Mouse (Mus musculus) olfactory bulb, adult 2 months (tissue): ENCODE results near the gene Frmd4a. TPM values are rescaled to one million over a fixed set of nuclear protein-coding genes. Genes with fewer than 3 reads are reported as not detected.

ENCODE experiments used
- H3K27ac ChIP-seq: fragments of 200-500 bp; 2 replicates; pipeline ENCODE4 v1.5.1; 2012; ENCODE audit warnings: low read depth, low read length; ENCODE audit not compliant: insufficient read depth
- H3K4me1 ChIP-seq: fragments of 200-500 bp; 2 replicates; pipeline ENCODE4 v1.6.1; 2012; ENCODE audit warnings: low read length; ENCODE audit not compliant: control insufficient read depth, insufficient read depth
- H3K4me3 ChIP-seq: fragments of 200-500 bp; 2 replicates; pipeline ENCODE4 v1.5.1; 2012; ENCODE audit warnings: mild to moderate bottlenecking, low read depth, low read length, moderate library complexity; ENCODE audit not compliant: insufficient read depth
- CTCF ChIP-seq: fragments of 200-500 bp; IDR thresholded peaks from 2 replicates; pipeline ENCODE4 v1.5.1; 2012; ENCODE audit warnings: low read depth, mild to moderate bottlenecking, low read length, moderate library complexity; ENCODE audit not compliant: insufficient read depth
- POLR2A ChIP-seq: fragments of 200-500 bp; IDR thresholded peaks from 2 replicates; pipeline ENCODE4 v1.6.1; 2012; ENCODE audit warnings: mild to moderate bottlenecking, low read depth, low read length, moderate library complexity; ENCODE audit not compliant: insufficient read depth
- WGBS: fragments of 180-500 bp; shearing (Covaris S2); methylation state at CpG from one replicate; pipeline ENCODE4 v1.1.7; 2018; 5-methylcytosine and 5-hydroxymethylcytosine counted together
- polyA plus RNA-seq: library from polyadenylated mRNA; stranded (reverse); fragments of >200 nt; gene quantifications from 2 replicates; pipeline ENCODE4 v1.2.4, GENCODE M21; 2012; ENCODE audit warnings: low replicate concordance; ENCODE audit not compliant: missing spikeins, insufficient read depth, insufficient read length

Frmd4a gene
- polyA plus RNA-seq, 1 experiment: not detected

DNA sequence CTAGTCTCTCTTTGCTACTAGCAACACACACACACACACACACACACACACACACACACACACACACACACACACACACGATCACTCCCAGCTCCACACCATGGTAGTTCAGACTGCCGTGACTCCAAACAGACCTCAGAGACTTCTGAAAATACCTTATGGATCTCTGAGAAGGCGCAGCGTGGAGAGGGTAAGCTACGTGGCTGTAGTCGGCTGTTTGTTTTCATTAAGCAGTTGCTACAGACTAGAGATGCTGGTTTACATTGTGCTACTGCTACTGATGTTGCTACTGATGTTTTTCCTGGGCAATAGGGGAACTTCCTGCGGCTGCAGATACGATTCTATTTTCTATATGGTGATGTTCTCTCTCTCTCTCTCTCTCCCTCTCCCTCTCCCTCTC, 283.3 kb downstream of the Frmd4a start:
- TF ChIP-seq CTCF (no peak), POLR2A (no peak)
- peak overlapping the region; percentile 37 for H3K4me3 ChIP-seq
- H3K4me1 ChIP-seq: peaks cover 24% of the 10 kb centered on the region
- WGBS: 7% methylated on average over 8 of the region's 8 CpGs
- H3K27ac ChIP-seq: peak overlapping the region; percentile 49

GRCm38 (mm10) chr2:4301256-4301655, 283.7 kb downstream of the Frmd4a start:
- no peak for TF ChIP-seq CTCF
- no peak for TF ChIP-seq POLR2A
- 17% methylated on average over 5 of the region's 6 CpGs for WGBS
- H3K27ac ChIP-seq: peak overlapping the region; percentile 60
- peak overlapping the region; percentile 31 for H3K4me3 ChIP-seq
- peaks cover 20% of the 10 kb centered on the region for H3K4me1 ChIP-seq

- Histone ChIP-seq H3K4me3 (0 out of 2 replicates have a peak overlapping the region, but pooled peaks have one; percentile 6), H3K4me1 (peaks cover 20% of the 10 kb centered on the region), H3K27ac (peak overlapping the region; percentile 60; the same call in 1 of the 2 replicates)
- WGBS: 31% methylated on average over 7 of the region's 7 CpGs
- no peak for TF ChIP-seq CTCF
- no peak for TF ChIP-seq POLR2A
Measured at GRCm38 (mm10) chr2:4301692-4302091, 284.2 kb downstream of the Frmd4a start.

DNA sequence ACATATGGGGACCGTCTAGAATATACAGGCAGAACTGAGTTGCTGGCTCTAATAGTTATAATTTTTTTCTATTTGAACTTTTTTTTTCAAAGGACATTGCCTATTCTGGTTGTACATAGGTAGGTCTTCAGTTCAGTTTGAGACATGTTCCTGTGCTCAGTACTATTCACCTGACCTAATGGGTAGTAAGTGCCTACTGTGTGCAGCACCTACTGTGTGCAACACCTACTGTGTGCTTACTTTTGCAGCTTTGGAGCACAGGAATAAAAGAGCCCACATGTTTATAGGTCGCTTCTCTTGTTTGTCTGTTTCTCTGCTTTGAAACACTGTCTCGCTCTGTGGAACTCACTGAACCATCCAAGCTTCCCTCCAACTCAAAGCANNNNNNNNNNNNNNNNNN, 284.6 kb downstream of the Frmd4a start:
- TF ChIP-seq POLR2A: no peak
- TF ChIP-seq CTCF: no peak
- Histone ChIP-seq H3K27ac (no peak overlapping the region), H3K4me1 (peaks cover 18% of the 10 kb centered on the region), H3K4me3 (no peak overlapping the region)
- WGBS: 75% methylated on average over 3 of the region's 3 CpGs

DNA sequence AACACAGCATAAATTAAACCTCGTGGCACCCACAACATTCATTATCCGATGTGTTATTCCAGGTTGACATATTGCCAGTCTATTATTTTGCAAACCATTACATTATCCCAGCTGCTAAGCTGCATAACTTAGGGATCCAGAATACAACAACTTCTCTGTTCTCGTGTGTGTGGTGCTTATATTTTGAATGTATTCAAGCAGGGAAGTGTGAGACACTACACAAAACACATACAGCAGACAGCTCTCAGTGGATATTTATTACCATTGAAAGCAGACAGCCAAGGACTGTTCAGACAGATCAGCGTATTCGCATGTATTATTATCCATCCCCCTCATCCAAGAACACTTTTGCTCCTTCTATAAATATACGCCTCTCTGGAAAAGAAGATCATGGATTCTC, 289.6 kb downstream of the Frmd4a start:
- Histone ChIP-seq H3K4me3 (no peak overlapping the region), H3K4me1 (no peaks in the 10 kb centered on the region), H3K27ac (peak overlapping the region; percentile 78)
- no peak for TF ChIP-seq POLR2A
- no peak for TF ChIP-seq CTCF
- 18% methylated on average over 6 of the region's 6 CpGs for WGBS

DNA sequence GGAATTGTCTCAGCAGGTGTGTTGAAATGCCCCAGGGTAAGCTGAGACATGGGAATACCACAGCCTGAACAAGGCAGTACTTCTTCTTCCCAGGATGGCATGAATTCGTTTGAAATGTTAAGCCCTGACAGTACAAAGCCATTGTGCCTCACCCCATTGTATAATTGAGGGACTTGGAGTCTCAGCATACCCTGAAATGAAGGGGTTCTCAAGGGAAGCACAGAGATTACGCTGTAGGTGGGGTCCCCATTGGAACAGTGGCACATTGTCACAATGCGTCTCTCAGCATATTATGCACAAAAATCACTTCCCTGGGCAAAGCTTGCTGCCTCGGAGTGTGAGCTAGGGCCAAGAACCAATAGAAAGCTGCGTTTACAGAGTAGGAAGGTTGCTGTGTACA, 297.0 kb downstream of the Frmd4a start:
- H3K4me1 ChIP-seq: peaks cover 5% of the 10 kb centered on the region; the same call in 1 of the 2 replicates
- H3K4me3 ChIP-seq: no peak overlapping the region
- TF ChIP-seq CTCF: no peak
- TF ChIP-seq POLR2A: no peak
- no peak overlapping the region for H3K27ac ChIP-seq
- 58% methylated on average over 5 of the region's 5 CpGs for WGBS

DNA sequence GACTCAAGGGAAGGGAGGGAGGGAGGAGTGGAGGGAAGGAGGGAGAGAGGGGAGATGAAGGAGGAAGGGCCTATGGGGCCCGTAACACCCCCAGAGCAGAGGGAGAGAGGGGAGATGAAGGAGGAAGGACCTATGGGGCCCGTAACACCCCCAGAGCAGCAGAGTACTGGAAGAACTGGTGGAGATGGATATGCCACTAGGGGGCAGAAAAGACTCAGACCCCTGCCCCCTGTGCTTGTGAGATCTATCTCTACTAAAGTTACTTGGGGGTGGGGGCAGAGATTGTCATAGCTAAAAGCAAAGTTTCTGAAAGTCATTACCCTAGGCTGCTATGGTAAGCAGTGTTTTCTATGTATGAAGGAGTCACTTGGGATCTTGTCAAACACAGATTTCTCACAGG, 299.1 kb downstream of the Frmd4a start:
- WGBS: 93% methylated on average over 2 of the region's 2 CpGs
- Histone ChIP-seq H3K27ac (no peak overlapping the region), H3K4me1 (peaks cover 5% of the 10 kb centered on the region; the same call in 1 of the 2 replicates), H3K4me3 (no peak overlapping the region)
- TF ChIP-seq CTCF (no peak), POLR2A (no peak)

GRCm38 (mm10) chr2:4318134-4318533, 300.6 kb downstream of the Frmd4a start:
- 44% methylated on average over 4 of the region's 4 CpGs for WGBS
- TF ChIP-seq CTCF (no peak), POLR2A (no peak)
- peak overlapping the region; percentile 31; the same call in 1 of the 2 replicates for H3K27ac ChIP-seq
- no peak overlapping the region for H3K4me3 ChIP-seq
- peaks cover 5% of the 10 kb centered on the region; the same call in 1 of the 2 replicates for H3K4me1 ChIP-seq

DNA sequence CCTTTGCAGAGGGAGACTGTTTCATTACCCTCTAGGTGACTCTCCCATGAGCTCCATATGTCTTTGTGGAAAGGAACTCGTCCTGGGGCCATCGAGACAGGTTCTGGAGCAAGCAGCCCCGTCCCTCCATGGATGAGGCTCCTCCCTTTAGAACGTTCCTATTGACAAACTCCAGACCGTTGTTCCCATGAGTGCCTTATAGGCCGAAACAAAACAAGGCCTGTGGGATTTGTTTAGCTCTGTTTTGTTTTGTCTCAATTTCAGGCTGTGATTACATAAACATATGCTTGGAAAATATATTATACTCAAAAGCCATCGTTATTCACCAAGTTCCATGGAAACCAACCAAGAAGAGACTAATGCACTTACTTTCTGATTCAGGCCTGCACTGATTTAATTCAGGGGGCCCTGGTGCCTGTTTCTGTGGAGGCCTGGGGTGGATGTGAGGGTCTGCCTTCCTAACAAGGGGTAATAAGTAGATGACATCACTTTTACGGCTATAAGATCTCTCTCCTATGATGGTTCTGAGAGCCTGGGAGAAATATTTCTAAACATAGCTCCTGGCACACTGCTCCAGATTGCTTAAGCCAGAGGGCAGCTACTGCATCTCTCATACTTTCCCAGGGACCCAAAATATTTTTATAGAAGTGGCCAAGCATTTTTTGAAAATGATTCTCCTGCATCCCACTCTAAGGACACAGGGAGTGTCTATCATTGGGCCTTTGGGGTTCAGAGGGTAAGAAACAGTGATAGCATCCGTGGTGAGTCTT, 308.9 kb downstream of the Frmd4a start:
- H3K4me3 ChIP-seq: no peak overlapping the region
- 0 out of 2 replicates have a peak overlapping the region, but pooled peaks have one; percentile 25 for H3K27ac ChIP-seq
- TF ChIP-seq CTCF: no peak
- TF ChIP-seq POLR2A: no peak
- peaks cover 8% of the 10 kb centered on the region for H3K4me1 ChIP-seq
- WGBS: 50% methylated on average over 9 of the region's 9 CpGs
